Mouse (Mus musculus) heart, postnatal 14 days (tissue): ENCODE measurements around the gene Dnlz. TPM values are rescaled to one million over a fixed set of nuclear protein-coding genes. Genes with fewer than 3 reads are reported as not detected.

Experiments used
- DNase-seq, 2 experiments: peaks; one replicate each; pipeline ENCODE4 v3.0.0; 2021 to 2022
- intact Hi-C: fragments of 180-260 bp; cut with DNase I; formaldehyde crosslinking; loops from one replicate; pipeline ENCODE4 v1.15.1; 2025
- total RNA-seq, 2 experiments: library from RNA; stranded (reverse); gene quantifications; 2 replicates each; pipeline ENCODE4 v1.2.3; 2021

The Dnlz gene
- total RNA-seq, 2 experiments from 2014 or later, result 15.5 to 16.3 TPM

- DNase-seq, result no peak
- intact Hi-C loops, result no loop called here
These were observed 45.2 kb downstream of the Dnlz start for GRCm38 (mm10) chr2:26306702-26307101.

GRCm38 (mm10) chr2:26305555-26305954, 46.4 kb downstream of the Dnlz start:
- intact Hi-C loops, result no loop called here
- no peak for DNase-seq

- no peak for DNase-seq
- intact Hi-C loops, result loop anchor here (5.0 kb wide), 1 partner anchor 258 kb away; no protein-coding TSS in a partner anchor
These were observed 47.2 kb downstream of the Dnlz start for GRCm38 (mm10) chr2:26304711-26305110.

GRCm38 (mm10) chr2:26302005-26302503, 49.9 kb downstream of the Dnlz start:
- DNase-seq, result no peak
- intact Hi-C loops, result loop anchor here (5.0 kb wide), 1 partner anchor 260 kb away; no protein-coding TSS in a partner anchor

- peak; percentile 87 to 92 for DNase-seq
- intact Hi-C loops, result loop anchor here (2.0 to 5.0 kb wide), 2 partner anchors 52 to 262 kb away; partner anchors contain the start of gene Dnlz
These were observed 51.1 kb downstream of the Dnlz start for GRCm38 (mm10) chr2:26300808-26301174.

GRCm38 (mm10) chr2:26300161-26300807, 51.6 kb downstream of the Dnlz start:
- no peak for DNase-seq
- intact Hi-C loops, result loop anchor here (2.0 to 5.0 kb wide), 2 partner anchors 53 to 262 kb away; partner anchors contain the start of gene Dnlz

GRCm38 (mm10) chr2:26299336-26299735, 52.6 kb downstream of the Dnlz start:
- intact Hi-C loops, result no loop called here
- no peak for DNase-seq

- intact Hi-C loops, result no loop called here
These were observed 53.1 kb downstream of the Dnlz start for GRCm38 (mm10) chr2:26298856-26299230.

GRCm38 (mm10) chr2:26298208-26298855, 53.6 kb downstream of the Dnlz start:
- no peak for DNase-seq
- intact Hi-C loops, result no loop called here

More at GRCm38 (mm10) chr2:26298856-26299230, 53.1 kb downstream of the Dnlz start:
- no peak for DNase-seq

Other genes with a start within 250 kb of the Dnlz start
- gene Nacc2, start 228.9 kb downstream of the Dnlz start, total RNA-seq, result 10 to 100 TPM; 16.3 to 19.1 TPM
- gene Lhx3, start 143.8 kb downstream of the Dnlz start, total RNA-seq, result not detected
- 10 to 100 TPM; 13.8 to 16.1 TPM for gene Qsox2, start 114.6 kb downstream of the Dnlz start, total RNA-seq
- under 1 TPM; 0.10 to 0.17 TPM for gene Ccdc187, start 57.6 kb downstream of the Dnlz start, total RNA-seq
- 100 to 1,000 TPM; 200 to 237 TPM for gene Gpsm1, start 36.6 kb downstream of the Dnlz start, total RNA-seq
- 1 to 10 TPM; 1.3 to 1.5 TPM for gene Card9, start 8.8 kb upstream of the Dnlz start, total RNA-seq
- gene Snapc4, start 28.5 kb upstream of the Dnlz start, total RNA-seq, result 10 to 100 TPM; 11.8 to 13.3 TPM
- 10 to 100 TPM; 55.4 to 58.6 TPM for gene Entr1, start 37.2 kb upstream of the Dnlz start, total RNA-seq
- gene Pmpca, start 37.2 kb upstream of the Dnlz start, total RNA-seq, result 100 to 1,000 TPM; 118 to 121 TPM
- 10 to 100 TPM; 15.6 to 15.9 TPM for gene Inpp5e, start 57.1 kb upstream of the Dnlz start, total RNA-seq
- 10 to 100 TPM; 37.4 to 40.5 TPM for gene Sec16a, start 93.1 kb upstream of the Dnlz start, total RNA-seq
- 10 to 100 TPM; 43.8 to 49.4 TPM for gene Notch1, start 164.6 kb upstream of the Dnlz start, total RNA-seq
- gene Egfl7, start 227.9 kb upstream of the Dnlz start, total RNA-seq, result 100 to 1,000 TPM; 224 to 237 TPM
- not detected for gene Gm20532, start 234.5 kb upstream of the Dnlz start, total RNA-seq